Mouse (Mus musculus): Measurements from ENCODE around the gene Kansl1l. TPM values are rescaled to one million over a fixed set of nuclear protein-coding genes. Genes with fewer than 3 reads are reported as not detected.

Kansl1l gene
- polyA plus RNA-seq, 1 experiment from 2014 or later, result 12.8 TPM

GRCm38 (mm10) chr1:66814756-66815155, 2.6 kb downstream of the Kansl1l start:
- Histone ChIP-seq H3K27me3 (ENCODE audit: control insufficient read depth, insufficient read depth, low read length) (no peaks in the 10 kb centered on the region), H3K4me2 (ENCODE audit: low read depth, low read length) (no peak overlapping the region), H3K36me3 (replicated peaks; ENCODE audit: control insufficient read depth, insufficient read depth, low read depth, low read length) (no peaks in the 10 kb centered on the region), H3K27ac (replicated peaks; ENCODE audit: low read depth, low read length) (no peak overlapping the region), H3K4me3 (ENCODE audit: low read depth, low read length) (no peak overlapping the region), H3K9me3 (replicated peaks; ENCODE audit: control insufficient read depth, low read length) (no peaks in the 10 kb centered on the region), H3K9ac (replicated peaks; ENCODE audit: low read length) (no peak overlapping the region), H3K4me1 (ENCODE audit: control insufficient read depth, insufficient read depth, low read length) (no peaks in the 10 kb centered on the region)
- DNase-seq (ENCODE audit: low spot score), result no peak
- 69% methylated on average over 8 of the region's 8 CpGs for WGBS
- no peak for ATAC-seq (replicated peaks; ENCODE audit: insufficient number of reproducible peaks, low FRiP score, low TSS enrichment, low read depth)

- Histone ChIP-seq H3K36me3 (replicated peaks; ENCODE audit: control insufficient read depth, insufficient read depth, low read depth, low read length) (no peaks in the 10 kb centered on the region), H3K4me1 (ENCODE audit: control insufficient read depth, insufficient read depth, low read length) (no peaks in the 10 kb centered on the region), H3K27ac (replicated peaks; ENCODE audit: low read depth, low read length) (no peak overlapping the region), H3K4me2 (ENCODE audit: low read depth, low read length) (no peak overlapping the region), H3K9me3 (replicated peaks; ENCODE audit: control insufficient read depth, low read length) (no peaks in the 10 kb centered on the region), H3K27me3 (ENCODE audit: control insufficient read depth, insufficient read depth, low read length) (no peaks in the 10 kb centered on the region), H3K9ac (replicated peaks; ENCODE audit: low read length) (no peak overlapping the region), H3K4me3 (ENCODE audit: low read depth, low read length) (no peak overlapping the region)
- ATAC-seq (replicated peaks; ENCODE audit: insufficient number of reproducible peaks, low FRiP score, low TSS enrichment, low read depth), result no peak
- WGBS, result 77% methylated on average over 1 of the region's 1 CpGs
- DNase-seq (ENCODE audit: low spot score), result no peak
Measured at GRCm38 (mm10) chr1:66813191-66813590, 4.2 kb downstream of the Kansl1l start.

GRCm38 (mm10) chr1:66806821-66807220, 10.5 kb downstream of the Kansl1l start:
- ATAC-seq (replicated peaks; ENCODE audit: insufficient number of reproducible peaks, low FRiP score, low TSS enrichment, low read depth), result no peak
- H3K9ac ChIP-seq (replicated peaks; ENCODE audit: low read length), result no peak overlapping the region
- no peak overlapping the region for H3K27ac ChIP-seq (replicated peaks; ENCODE audit: low read depth, low read length)
- no peaks in the 10 kb centered on the region for H3K4me1 ChIP-seq (ENCODE audit: control insufficient read depth, insufficient read depth, low read length)
- no peak overlapping the region for H3K4me3 ChIP-seq (ENCODE audit: low read depth, low read length)
- H3K27me3 ChIP-seq (ENCODE audit: control insufficient read depth, insufficient read depth, low read length), result no peaks in the 10 kb centered on the region
- 91% methylated on average over 1 of the region's 1 CpGs for WGBS
- no peaks in the 10 kb centered on the region for H3K36me3 ChIP-seq (replicated peaks; ENCODE audit: control insufficient read depth, insufficient read depth, low read depth, low read length)
- H3K9me3 ChIP-seq (replicated peaks; ENCODE audit: control insufficient read depth, low read length), result no peaks in the 10 kb centered on the region
- H3K4me2 ChIP-seq (ENCODE audit: low read depth, low read length), result no peak overlapping the region
- no peak for DNase-seq (ENCODE audit: low spot score)

- H3K4me3 ChIP-seq (ENCODE audit: low read depth, low read length), result no peak overlapping the region
- H3K27me3 ChIP-seq (ENCODE audit: control insufficient read depth, insufficient read depth, low read length), result no peaks in the 10 kb centered on the region
- no peak overlapping the region for H3K27ac ChIP-seq (replicated peaks; ENCODE audit: low read depth, low read length)
- H3K4me1 ChIP-seq (ENCODE audit: control insufficient read depth, insufficient read depth, low read length), result no peaks in the 10 kb centered on the region
- H3K9ac ChIP-seq (replicated peaks; ENCODE audit: low read length), result no peak overlapping the region
- H3K9me3 ChIP-seq (replicated peaks; ENCODE audit: control insufficient read depth, low read length), result no peaks in the 10 kb centered on the region
- H3K36me3 ChIP-seq (replicated peaks; ENCODE audit: control insufficient read depth, insufficient read depth, low read depth, low read length), result no peaks in the 10 kb centered on the region
- 67% methylated on average over 1 of the region's 1 CpGs for WGBS
- ATAC-seq (replicated peaks; ENCODE audit: insufficient number of reproducible peaks, low FRiP score, low TSS enrichment, low read depth) (no peak), DNase-seq (ENCODE audit: low spot score) (no peak)
- no peak overlapping the region for H3K4me2 ChIP-seq (ENCODE audit: low read depth, low read length)
Measured at GRCm38 (mm10) chr1:66805408-66805807, 12.0 kb downstream of the Kansl1l start.

- no peaks in the 10 kb centered on the region for H3K36me3 ChIP-seq (replicated peaks; ENCODE audit: control insufficient read depth, insufficient read depth, low read depth, low read length)
- 47% methylated on average over 5 of the region's 5 CpGs for WGBS
Measured at GRCm38 (mm10) chr1:66804710-66805109, 12.7 kb downstream of the Kansl1l start.

GRCm38 (mm10) chr1:66797962-66798361, 19.4 kb downstream of the Kansl1l start:
- Histone ChIP-seq H3K4me1 (ENCODE audit: control insufficient read depth, insufficient read depth, low read length) (no peaks in the 10 kb centered on the region), H3K4me2 (ENCODE audit: low read depth, low read length) (no peak overlapping the region), H3K4me3 (ENCODE audit: low read depth, low read length) (no peak overlapping the region), H3K36me3 (replicated peaks; ENCODE audit: control insufficient read depth, insufficient read depth, low read depth, low read length) (no peaks in the 10 kb centered on the region), H3K9me3 (replicated peaks; ENCODE audit: control insufficient read depth, low read length) (no peaks in the 10 kb centered on the region), H3K27ac (replicated peaks; ENCODE audit: low read depth, low read length) (no peak overlapping the region), H3K9ac (replicated peaks; ENCODE audit: low read length) (no peak overlapping the region), H3K27me3 (ENCODE audit: control insufficient read depth, insufficient read depth, low read length) (no peaks in the 10 kb centered on the region)
- 94% methylated on average over 2 of the region's 2 CpGs for WGBS
- ATAC-seq (replicated peaks; ENCODE audit: insufficient number of reproducible peaks, low FRiP score, low TSS enrichment, low read depth), result no peak
- DNase-seq (ENCODE audit: low spot score), result no peak

More at GRCm38 (mm10) chr1:66804710-66805109, 12.7 kb downstream of the Kansl1l start:
- Histone ChIP-seq H3K27me3 (ENCODE audit: control insufficient read depth, insufficient read depth, low read length) (no peaks in the 10 kb centered on the region), H3K4me3 (ENCODE audit: low read depth, low read length) (no peak overlapping the region), H3K4me2 (ENCODE audit: low read depth, low read length) (no peak overlapping the region), H3K9me3 (replicated peaks; ENCODE audit: control insufficient read depth, low read length) (no peaks in the 10 kb centered on the region), H3K27ac (replicated peaks; ENCODE audit: low read depth, low read length) (no peak overlapping the region), H3K4me1 (ENCODE audit: control insufficient read depth, insufficient read depth, low read length) (no peaks in the 10 kb centered on the region), H3K9ac (replicated peaks; ENCODE audit: low read length) (no peak overlapping the region)
- DNase-seq (ENCODE audit: low spot score) (no peak), ATAC-seq (replicated peaks; ENCODE audit: insufficient number of reproducible peaks, low FRiP score, low TSS enrichment, low read depth) (no peak)

- Histone ChIP-seq H3K9ac (replicated peaks; ENCODE audit: low read length) (no peak overlapping the region), H3K4me2 (ENCODE audit: low read depth, low read length) (no peak overlapping the region), H3K27ac (replicated peaks; ENCODE audit: low read depth, low read length) (no peak overlapping the region), H3K4me1 (ENCODE audit: control insufficient read depth, insufficient read depth, low read length) (no peaks in the 10 kb centered on the region), H3K9me3 (replicated peaks; ENCODE audit: control insufficient read depth, low read length) (no peaks in the 10 kb centered on the region), H3K27me3 (ENCODE audit: control insufficient read depth, insufficient read depth, low read length) (no peaks in the 10 kb centered on the region), H3K4me3 (ENCODE audit: low read depth, low read length) (no peak overlapping the region), H3K36me3 (replicated peaks; ENCODE audit: control insufficient read depth, insufficient read depth, low read depth, low read length) (no peaks in the 10 kb centered on the region)
- ATAC-seq (replicated peaks; ENCODE audit: insufficient number of reproducible peaks, low FRiP score, low TSS enrichment, low read depth) (no peak), DNase-seq (ENCODE audit: low spot score) (no peak)
- WGBS, result 90% methylated on average over 2 of the region's 2 CpGs
Measured at GRCm38 (mm10) chr1:66792838-66793466, 24.4 kb downstream of the Kansl1l start.

GRCm38 (mm10) chr1:66782296-66782695, 35.1 kb downstream of the Kansl1l start:
- no peak for ATAC-seq (replicated peaks; ENCODE audit: insufficient number of reproducible peaks, low FRiP score, low TSS enrichment, low read depth)
- WGBS, result 54% methylated on average over 2 of the region's 2 CpGs

More at GRCm38 (mm10) chr1:66782296-66782695, 35.1 kb downstream of the Kansl1l start:
- H3K4me3 ChIP-seq (ENCODE audit: low read depth, low read length), result no peak overlapping the region
- no peak for DNase-seq (ENCODE audit: low spot score)
- H3K36me3 ChIP-seq (replicated peaks; ENCODE audit: control insufficient read depth, insufficient read depth, low read depth, low read length), result no peaks in the 10 kb centered on the region
- no peak overlapping the region for H3K9ac ChIP-seq (replicated peaks; ENCODE audit: low read length)
- no peak overlapping the region for H3K27ac ChIP-seq (replicated peaks; ENCODE audit: low read depth, low read length)
- H3K9me3 ChIP-seq (replicated peaks; ENCODE audit: control insufficient read depth, low read length), result no peaks in the 10 kb centered on the region
- H3K4me1 ChIP-seq (ENCODE audit: control insufficient read depth, insufficient read depth, low read length), result no peaks in the 10 kb centered on the region
- no peak overlapping the region for H3K4me2 ChIP-seq (ENCODE audit: low read depth, low read length)
- no peaks in the 10 kb centered on the region for H3K27me3 ChIP-seq (ENCODE audit: control insufficient read depth, insufficient read depth, low read length)

All from embryonic facial prominence, embryonic 11.5 days (tissue).